Mouse (Mus musculus) limb, embryonic 11.5 days (tissue): Measurements from ENCODE around the gene Wt1. TPM values are rescaled to one million over a fixed set of nuclear protein-coding genes. Genes with fewer than 3 reads are reported as not detected.

Experiments used
- ATAC-seq: fragments of 200-750 bp; cut with Nextera tagmentation; 2 replicates; pipeline ENCODE4 v1.8.0; 2017; ENCODE audit warnings: low read depth; ENCODE audit not compliant: insufficient number of reproducible peaks, low FRiP score, low TSS enrichment
- DNase-seq: peaks from one replicate; pipeline ENCODE4 v3.0.0-alpha.2; 2015; ENCODE audit warnings: low spot score
- H3K27ac ChIP-seq: fragments of 300-500 bp; sonication (generic); replicated peaks from 2 replicates; pipeline ENCODE4 v1.5.1; 2014; ENCODE audit warnings: low read depth, mild to moderate bottlenecking, low read length
- H3K27me3 ChIP-seq: fragments of 300-500 bp; sonication (generic); 2 replicates; pipeline ENCODE4 v1.6.1; 2014; ENCODE audit warnings: mild to moderate bottlenecking, low read length, mixed read lengths; ENCODE audit not compliant: control insufficient read depth, insufficient read depth
- H3K36me3 ChIP-seq: fragments of 300-500 bp; sonication (generic); 2 replicates; pipeline ENCODE4 v1.6.1; 2014; ENCODE audit warnings: mild to moderate bottlenecking, low read length, moderate library complexity, mixed read lengths; ENCODE audit not compliant: control insufficient read depth, insufficient read depth
- H3K4me1 ChIP-seq: fragments of 300-500 bp; sonication (generic); 2 replicates; pipeline ENCODE4 v1.6.1; 2014; ENCODE audit warnings: low read length, mixed read lengths; ENCODE audit not compliant: control insufficient read depth, insufficient read depth
- H3K4me2 ChIP-seq: fragments of 300-500 bp; sonication (generic); 2 replicates; pipeline ENCODE4 v1.6.1; 2014; ENCODE audit warnings: low read depth, mild to moderate bottlenecking, moderate library complexity; ENCODE audit not compliant: severe bottlenecking
- H3K4me3 ChIP-seq: fragments of 300-500 bp; sonication (generic); 2 replicates; pipeline ENCODE4 v1.5.1; 2014; ENCODE audit warnings: low read depth, low read length
- H3K9ac ChIP-seq: fragments of 300-500 bp; sonication (generic); 2 replicates; pipeline ENCODE4 v1.6.1; 2014; ENCODE audit warnings: mild to moderate bottlenecking, low read length
- H3K9me3 ChIP-seq: fragments of 300-500 bp; sonication (generic); 2 replicates; pipeline ENCODE4 v1.6.1; 2016; ENCODE audit warnings: low read length; ENCODE audit not compliant: control insufficient read depth
- WGBS: fragments of 180-500 bp; shearing (Covaris S2); extraction: QIAGEN DNeasy Blood & Tissue Kit; methylation state at CpG from one replicate; pipeline ENCODE4 v1.1.7; 2014; 5-methylcytosine and 5-hydroxymethylcytosine counted together
- polyA plus RNA-seq: library from polyadenylated mRNA; unstranded; fragments of >200 nt; fragmentation: Nextera tagmentation; extraction: Ambion mirVana; gene quantifications from 2 replicates; pipeline ENCODE4 v1.2.1, GENCODE M21; 2014

Gene Wt1
- polyA plus RNA-seq = 1.7 and 2.0 TPM in 2 replicates

DNA sequence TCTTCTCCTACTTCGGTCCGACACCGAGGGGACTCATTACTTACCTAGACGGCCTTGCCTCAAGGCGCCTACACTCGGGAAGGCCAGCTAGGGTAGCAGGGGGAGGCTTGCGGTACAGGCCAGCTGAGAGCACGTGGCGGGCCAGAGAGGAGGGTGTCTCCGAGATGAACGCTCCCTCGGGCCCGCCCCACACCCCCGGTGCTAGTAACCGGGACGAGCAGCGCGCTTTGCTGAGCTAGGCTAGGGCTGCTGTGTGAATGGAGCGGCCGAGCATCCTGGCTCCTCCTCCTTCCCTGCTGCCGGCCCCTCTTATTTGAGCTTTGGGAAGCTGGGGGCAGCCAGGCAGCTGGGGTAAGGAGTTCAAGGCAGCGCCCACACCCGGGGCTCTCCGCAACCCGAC is at the start of gene Wt1:
Gene Wt1 (plus strand): TSS at position 251 of the 400 bp plus-strand sequence.
- peaks cover 96% of the 10 kb centered on the region for H3K27me3 ChIP-seq
- ATAC-seq = peak; percentile 55
- no peaks in the 10 kb centered on the region for H3K9me3 ChIP-seq
- peak within 1 kb of the TSS; percentile 15 for H3K4me3 ChIP-seq
- peak within 1 kb of the TSS; percentile 27; the same call in 1 of the 2 replicates for H3K9ac ChIP-seq
- H3K27ac ChIP-seq = no peak within 1 kb of the TSS
- peak; percentile 71 for DNase-seq
- 1% methylated on average over 25 of the region's 25 CpGs for WGBS
- peaks cover 10% of the 10 kb centered on the region for H3K4me1 ChIP-seq
- H3K36me3 ChIP-seq = no peaks in the 10 kb centered on the region
- peak within 1 kb of the TSS; percentile 35 for H3K4me2 ChIP-seq

DNA sequence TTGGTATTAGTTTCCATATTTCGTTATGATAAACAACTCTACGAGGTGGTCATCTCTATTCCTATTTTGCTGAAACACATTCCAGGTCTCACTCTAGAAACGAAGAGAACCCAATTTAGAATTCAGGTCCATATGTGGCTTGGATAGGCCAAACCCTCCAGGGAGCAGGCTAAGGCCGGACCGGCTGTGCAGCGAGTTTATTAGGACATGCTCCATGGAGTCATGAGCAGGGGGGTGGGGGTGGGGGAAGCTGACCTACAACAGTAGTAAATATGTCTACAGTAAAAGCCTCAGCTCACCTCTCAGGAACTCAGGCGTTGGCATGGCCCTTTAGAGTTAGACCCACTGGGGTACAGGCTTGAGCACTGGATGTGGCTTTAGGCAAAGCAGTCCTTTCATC is 49.2 kb upstream of the Wt1 start:
- Histone ChIP-seq H3K4me2 (no peak overlapping the region), H3K9ac (no peak overlapping the region), H3K4me1 (no peaks in the 10 kb centered on the region), H3K27me3 (no peaks in the 10 kb centered on the region), H3K4me3 (no peak overlapping the region), H3K27ac (no peak overlapping the region), H3K36me3 (no peaks in the 10 kb centered on the region), H3K9me3 (no peaks in the 10 kb centered on the region)
- ATAC-seq = no peak
- 75% methylated on average over 7 of the region's 7 CpGs for WGBS
- DNase-seq = no peak

DNA sequence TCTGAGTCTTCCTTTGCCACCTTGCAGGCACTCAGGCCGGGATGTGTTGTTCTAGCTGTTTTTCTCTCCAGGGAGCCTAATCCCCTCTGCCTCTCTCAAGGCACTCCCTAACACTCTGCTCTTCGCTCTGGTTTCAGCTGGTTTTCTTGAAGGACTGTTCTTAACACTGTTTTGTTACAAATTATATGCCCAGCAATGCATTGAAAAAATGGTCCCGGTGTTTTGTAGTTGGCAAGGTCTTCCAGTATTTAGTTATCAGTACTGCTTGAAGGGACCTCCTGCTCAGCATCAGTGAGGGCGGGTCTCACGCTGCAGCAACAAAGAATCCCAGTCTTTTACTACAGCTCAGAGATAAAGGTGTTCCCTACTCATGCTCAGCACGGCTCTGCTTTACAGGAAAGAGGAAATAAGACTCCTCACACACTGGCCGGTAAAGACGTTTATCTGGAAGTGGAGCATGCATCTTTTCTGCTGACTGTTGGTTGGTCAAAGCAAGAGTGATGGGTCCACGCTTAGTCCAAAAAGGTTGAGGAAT is 44.0 kb upstream of the Wt1 start:
- no peak for ATAC-seq
- Histone ChIP-seq H3K4me1 (no peaks in the 10 kb centered on the region), H3K9ac (no peak overlapping the region), H3K4me2 (no peak overlapping the region), H3K9me3 (no peaks in the 10 kb centered on the region), H3K27ac (no peak overlapping the region), H3K36me3 (no peaks in the 10 kb centered on the region), H3K27me3 (no peaks in the 10 kb centered on the region), H3K4me3 (no peak overlapping the region)
- DNase-seq = no peak
- WGBS = 28% methylated on average over 9 of the region's 9 CpGs

DNA sequence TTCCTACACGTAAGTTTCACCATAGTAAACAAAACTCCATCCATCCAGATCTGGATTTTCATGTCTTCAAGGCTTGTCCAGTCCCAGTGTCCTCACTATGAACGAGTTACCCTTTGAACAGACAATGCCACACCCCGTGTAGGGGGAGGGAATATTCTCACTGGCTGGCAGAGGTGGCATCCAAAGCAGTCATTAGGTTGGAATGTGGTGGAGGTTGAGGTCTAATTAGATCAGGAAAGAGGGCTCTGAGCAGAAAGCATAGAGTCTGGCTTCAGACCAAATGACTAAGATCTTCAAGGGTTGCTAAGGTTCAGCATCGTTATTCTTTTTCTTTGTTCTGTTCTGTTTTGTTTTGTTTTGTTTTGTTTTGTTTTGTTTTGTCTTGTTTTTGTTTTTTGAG is 42.3 kb upstream of the Wt1 start:
- Histone ChIP-seq H3K4me3 (no peak overlapping the region), H3K9ac (no peak overlapping the region), H3K36me3 (no peaks in the 10 kb centered on the region), H3K4me1 (no peaks in the 10 kb centered on the region), H3K4me2 (no peak overlapping the region), H3K27me3 (no peaks in the 10 kb centered on the region), H3K9me3 (no peaks in the 10 kb centered on the region), H3K27ac (no peak overlapping the region)
- DNase-seq (no peak), ATAC-seq (no peak)
- WGBS = 76% methylated on average over 4 of the region's 4 CpGs

DNA sequence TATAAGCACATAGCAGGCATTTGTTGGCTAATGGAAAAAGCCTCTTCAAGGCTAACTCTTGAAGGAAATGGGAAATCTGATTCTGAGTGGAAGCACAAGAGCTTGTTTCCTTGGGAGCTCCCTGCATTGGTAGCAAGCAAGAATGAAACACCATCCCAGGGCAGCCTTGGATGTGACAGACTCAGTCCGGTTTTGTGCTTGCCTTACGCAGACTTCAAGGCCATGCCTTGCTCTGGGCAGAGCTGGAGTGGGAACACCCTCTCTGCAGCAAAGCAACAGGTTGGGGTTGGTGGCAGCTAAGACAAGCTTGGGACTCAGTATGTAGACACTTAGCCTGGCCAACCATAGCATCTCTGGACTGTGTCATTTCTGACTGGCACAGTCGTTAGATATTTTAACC is 40.2 kb upstream of the Wt1 start:
- H3K4me3 ChIP-seq = no peak overlapping the region
- no peaks in the 10 kb centered on the region for H3K36me3 ChIP-seq
- no peak overlapping the region for H3K27ac ChIP-seq
- H3K4me1 ChIP-seq = 0 out of 2 replicates have a peak, but pooled peaks cover 3% of the 10 kb centered on the region
- 90% methylated on average over 3 of the region's 3 CpGs for WGBS
- no peak overlapping the region for H3K9ac ChIP-seq
- ATAC-seq (no peak), DNase-seq (no peak)
- H3K27me3 ChIP-seq = no peaks in the 10 kb centered on the region
- H3K4me2 ChIP-seq = no peak overlapping the region
- no peaks in the 10 kb centered on the region for H3K9me3 ChIP-seq

DNA sequence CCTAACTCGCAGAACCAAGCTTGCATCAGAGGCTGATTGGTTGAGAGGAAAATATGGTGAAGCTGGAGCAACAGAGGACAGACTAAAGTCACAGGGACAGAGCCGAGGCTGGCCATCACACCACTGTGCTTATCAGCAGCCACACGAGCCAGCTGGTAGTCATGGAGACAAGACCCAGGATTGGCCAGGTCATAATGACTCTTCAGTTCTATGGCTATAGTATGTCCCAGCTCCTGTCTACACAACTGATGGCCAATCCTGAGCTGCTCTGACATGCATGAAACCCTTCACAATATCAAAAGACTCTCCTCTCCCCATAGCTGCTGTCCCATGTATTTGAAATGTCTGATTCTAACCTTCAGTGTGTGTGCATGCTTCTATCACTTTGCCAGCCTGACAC is 38.3 kb upstream of the Wt1 start:
- Histone ChIP-seq H3K36me3 (no peaks in the 10 kb centered on the region), H3K9ac (no peak overlapping the region), H3K9me3 (no peaks in the 10 kb centered on the region), H3K4me2 (no peak overlapping the region), H3K27me3 (no peaks in the 10 kb centered on the region), H3K4me1 (0 out of 2 replicates have a peak, but pooled peaks cover 3% of the 10 kb centered on the region), H3K27ac (no peak overlapping the region), H3K4me3 (no peak overlapping the region)
- no peak for DNase-seq
- no peak for ATAC-seq
- WGBS = 82% methylated on average over 3 of the region's 3 CpGs

DNA sequence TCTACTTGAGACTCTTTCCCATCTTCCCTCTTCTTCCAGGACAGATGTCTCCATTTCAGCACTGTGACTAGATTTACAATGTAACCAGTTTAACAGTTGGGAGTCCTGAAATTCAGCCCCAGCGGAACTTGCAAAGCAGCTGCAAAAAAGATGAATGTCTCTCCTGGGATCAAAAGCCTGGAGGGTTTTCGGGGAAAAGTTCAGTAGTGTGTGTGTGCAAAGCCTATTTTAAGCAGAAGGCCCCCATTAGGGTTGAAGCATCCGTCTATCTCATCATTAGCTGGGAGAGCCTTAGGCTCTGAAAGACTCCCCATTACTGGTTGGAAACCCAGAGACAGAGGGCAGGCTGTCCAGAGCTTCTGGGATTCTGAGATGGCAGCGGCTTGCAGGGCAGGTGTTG is 37.2 kb upstream of the Wt1 start:
- ATAC-seq (no peak), DNase-seq (no peak)
- Histone ChIP-seq H3K4me1 (0 out of 2 replicates have a peak, but pooled peaks cover 3% of the 10 kb centered on the region), H3K4me2 (no peak overlapping the region), H3K36me3 (no peaks in the 10 kb centered on the region), H3K27ac (no peak overlapping the region), H3K27me3 (no peaks in the 10 kb centered on the region), H3K9ac (no peak overlapping the region), H3K9me3 (no peaks in the 10 kb centered on the region), H3K4me3 (no peak overlapping the region)
- WGBS = 48% methylated on average over 4 of the region's 4 CpGs

DNA sequence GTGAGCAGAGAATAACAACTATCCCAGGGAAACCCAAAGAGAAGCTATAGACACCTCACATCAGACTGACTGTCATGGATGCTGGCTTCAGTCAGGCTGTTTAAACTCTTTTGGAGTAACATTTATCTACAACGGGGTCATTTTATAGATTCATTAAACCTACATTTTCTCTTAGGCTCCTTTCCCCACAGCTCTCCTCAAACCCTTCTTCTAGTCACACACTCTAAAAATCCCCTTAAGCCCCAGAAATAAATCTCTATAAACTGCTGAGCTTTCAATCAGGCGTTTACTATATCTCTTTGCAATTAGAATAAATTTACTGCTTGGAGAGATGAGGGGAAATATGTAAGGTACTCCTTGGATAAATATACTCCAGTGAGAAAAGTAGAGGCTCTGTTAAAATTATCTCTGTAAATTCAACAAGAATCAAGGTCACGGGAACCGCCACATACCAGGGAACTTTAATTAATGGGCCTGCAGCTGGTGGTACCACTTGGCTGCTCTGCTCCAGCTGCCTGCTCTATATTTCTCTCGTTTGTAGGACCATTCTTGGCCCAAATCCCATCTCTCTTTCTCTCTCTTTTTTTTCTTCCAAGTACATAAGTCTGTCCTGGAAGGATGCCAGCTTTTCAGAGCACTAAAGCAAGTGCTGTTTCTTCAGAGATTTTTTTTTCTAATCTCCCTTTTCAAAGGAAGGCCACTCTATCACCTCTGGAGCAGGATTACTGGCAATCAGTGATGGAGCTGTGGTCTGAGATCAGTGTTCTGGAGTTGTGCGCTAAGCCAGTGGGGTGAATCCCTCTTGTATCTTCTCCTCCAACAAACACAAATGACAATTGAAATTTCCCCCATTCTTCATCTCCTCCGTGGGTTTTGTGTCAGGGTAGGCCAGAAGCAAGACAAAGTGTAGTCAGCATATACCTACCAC is 36.5 kb upstream of the Wt1 start:
- no peak for DNase-seq

More for the DNA sequence above, 36.5 kb upstream of the Wt1 start:
- ATAC-seq = no peak
- Histone ChIP-seq H3K27ac (no peak overlapping the region), H3K36me3 (no peaks in the 10 kb centered on the region), H3K4me2 (no peak overlapping the region), H3K9me3 (no peaks in the 10 kb centered on the region), H3K27me3 (no peaks in the 10 kb centered on the region), H3K9ac (no peak overlapping the region), H3K4me3 (no peak overlapping the region), H3K4me1 (0 out of 2 replicates have a peak, but pooled peaks cover 3% of the 10 kb centered on the region)
- 51% methylated on average over 7 of the region's 7 CpGs for WGBS
